Mouse (Mus musculus) skeletal muscle tissue, postnatal 0 days (tissue): ENCODE data around the gene Ap2b1. TPM values are rescaled to one million over a fixed set of nuclear protein-coding genes. Genes with fewer than 3 reads are reported as not detected.

Experiments
- polyA plus RNA-seq: library from polyadenylated mRNA; unstranded; fragments of >200 nt; fragmentation: Nextera tagmentation; extraction: Ambion mirVana; gene quantifications from 2 replicates; pipeline ENCODE4 v1.2.1, GENCODE M21; 2015

The Ap2b1 gene
- 18.9 and 20.0 TPM in 2 replicates for polyA plus RNA-seq

DNA sequence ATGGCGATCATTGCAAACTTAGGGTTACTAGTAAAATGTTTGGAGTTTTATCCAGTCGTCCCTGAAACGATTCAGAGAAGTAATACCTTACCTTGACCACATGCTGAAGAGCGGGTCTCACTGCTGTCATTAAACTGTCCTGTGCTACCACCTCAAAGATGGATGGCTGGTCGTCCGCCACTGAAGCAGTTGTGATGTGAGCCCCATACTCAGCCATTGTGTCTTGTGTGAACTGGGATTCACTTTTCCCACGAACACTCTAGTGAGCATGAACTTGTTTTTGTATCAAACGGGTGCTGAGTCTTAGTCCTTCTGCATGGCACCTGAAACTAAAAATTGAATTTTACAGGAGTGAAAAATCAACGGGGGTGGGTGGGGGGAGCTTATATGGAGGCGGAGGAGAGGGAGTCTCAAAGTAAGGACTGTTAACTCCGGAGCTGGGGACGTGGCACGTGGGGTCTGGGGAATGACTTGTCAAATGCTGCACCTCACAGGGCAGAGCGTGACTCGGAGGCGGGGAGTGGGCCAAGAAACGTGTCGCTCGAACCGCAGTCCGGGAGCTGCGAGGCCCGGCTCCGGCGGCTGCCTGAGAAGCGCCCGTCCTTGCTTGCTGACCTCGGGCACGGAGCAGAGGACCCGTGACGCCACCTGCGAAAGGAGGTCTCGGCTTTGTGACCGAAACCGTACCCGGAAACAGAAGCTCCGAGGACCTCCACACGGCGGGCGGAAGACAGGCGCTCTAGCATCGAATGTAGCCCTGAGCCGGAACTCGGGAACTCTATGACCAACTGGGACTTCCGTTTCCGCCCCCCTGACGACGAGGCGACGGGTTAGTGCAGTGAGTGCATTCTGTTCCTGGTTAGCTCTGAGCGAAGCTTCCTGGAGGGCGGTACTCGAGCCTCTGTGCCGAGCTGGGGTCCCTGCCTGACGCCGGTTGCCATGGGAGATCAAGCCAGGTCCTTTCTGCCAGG is at the start of gene Ap2b1:
Gene Ap2b1, plus strand, starts transcription at position 800 of the 971 bp plus-strand sequence.

GRCm38 (mm10) chr11:83286566-83286965 is 12.3 kb upstream of the Ap2b1 start, which contains the start of gene Slfn14:
Gene Slfn14 (minus strand): TSS chr11:83286726.

GRCm38 (mm10) chr11:83302526-83303251 is 3.9 kb downstream of the Ap2b1 start, which contains the start of gene Pex12:
Gene Pex12 (minus strand): TSS chr11:83302586.

GRCm38 (mm10) chr11:83409087-83409754 is 110.4 kb downstream of the Ap2b1 start, which contains the start of gene Rasl10b:
Gene Rasl10b (plus strand): TSS chr11:83409137.

DNA sequence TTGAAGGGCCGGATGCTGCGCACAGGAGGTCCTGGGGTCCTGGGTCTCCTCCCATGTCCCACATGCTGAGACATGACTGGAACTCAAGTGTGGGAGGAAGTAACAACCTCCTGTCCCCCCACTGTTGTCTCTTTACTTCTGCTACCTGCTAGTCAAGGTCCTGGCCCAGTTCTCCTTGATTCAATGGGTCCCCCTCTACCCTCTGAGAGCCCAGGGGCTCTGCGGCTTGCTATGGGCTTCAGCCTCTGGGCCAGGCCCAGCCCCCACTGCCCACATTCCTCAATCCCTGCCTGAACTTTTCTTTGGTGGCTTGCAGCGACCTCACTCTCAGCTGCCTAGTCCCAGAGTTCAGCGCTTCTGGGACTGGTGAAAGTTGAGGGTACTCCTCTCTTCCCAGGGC is 130.5 kb downstream of the Ap2b1 start, which contains the start of gene Gas2l2:
Gene Gas2l2, minus strand, starts transcription at position 101 of the 400 bp plus-strand sequence.

GRCm38 (mm10) chr11:83437377-83437776 is 138.6 kb downstream of the Ap2b1 start, which contains the start of gene 1700020L24Rik:
Gene 1700020L24Rik (plus strand): TSS chr11:83437677.

Other genes starting within 250 kb of the Ap2b1 start
- 5.7 and 8.7 TPM in 2 replicates for gene Slfn2, start 233.9 kb upstream of the Ap2b1 start, polyA plus RNA-seq
- 0.67 and 0.82 TPM in 2 replicates for gene Slfn1, start 182.2 kb upstream of the Ap2b1 start, polyA plus RNA-seq
- gene Slfn4, start 123.8 kb upstream of the Ap2b1 start, polyA plus RNA-seq: 0.10 and 0.27 TPM in 2 replicates
- gene Slfn3, start 107.7 kb upstream of the Ap2b1 start, polyA plus RNA-seq: 0.40 and 0.51 TPM in 2 replicates
- not detected in 2 replicates for gene Slfn14, start 12.3 kb upstream of the Ap2b1 start, polyA plus RNA-seq
- gene Pex12, start 3.6 kb downstream of the Ap2b1 start, polyA plus RNA-seq: 12.1 and 13.1 TPM in 2 replicates
- 1.2 and 1.4 TPM in 2 replicates for gene Rasl10b, start 110.1 kb downstream of the Ap2b1 start, polyA plus RNA-seq
- 0.05 TPM in 1 of 2 replicates, not detected in the other for gene Gas2l2, start 130.4 kb downstream of the Ap2b1 start, polyA plus RNA-seq
- 0.35 and 0.88 TPM in 2 replicates for gene 1700020L24Rik, start 138.7 kb downstream of the Ap2b1 start, polyA plus RNA-seq
- 2.6 and 4.3 TPM in 2 replicates for gene Mmp28, start 164.0 kb downstream of the Ap2b1 start, polyA plus RNA-seq
- gene Taf15, start 174.1 kb downstream of the Ap2b1 start, polyA plus RNA-seq: 3.5 and 3.9 TPM in 2 replicates
- not detected in 2 replicates for gene Heatr9, start 223.2 kb downstream of the Ap2b1 start, polyA plus RNA-seq
- gene Ccl5, start 231.5 kb downstream of the Ap2b1 start, polyA plus RNA-seq: 0.45 and 1.5 TPM in 2 replicates